Mouse (Mus musculus) bone marrow, adult 2 months (tissue): Measurements from ENCODE around the gene Elavl4.

Experiments used
- CTCF ChIP-seq: fragments of 200-500 bp; IDR thresholded peaks from 2 replicates; pipeline ENCODE4 v1.5.1; 2011; ENCODE audit warnings: low read length, control low read depth; ENCODE audit not compliant: control insufficient read depth, insufficient read depth
- POLR2A ChIP-seq: fragments of 200-500 bp; IDR thresholded peaks from 2 replicates; pipeline ENCODE4 v1.6.1; 2011; ENCODE audit warnings: low read depth, mild to moderate bottlenecking, control low read depth, low read length, borderline replicate concordance; ENCODE audit not compliant: control insufficient read depth

DNA sequence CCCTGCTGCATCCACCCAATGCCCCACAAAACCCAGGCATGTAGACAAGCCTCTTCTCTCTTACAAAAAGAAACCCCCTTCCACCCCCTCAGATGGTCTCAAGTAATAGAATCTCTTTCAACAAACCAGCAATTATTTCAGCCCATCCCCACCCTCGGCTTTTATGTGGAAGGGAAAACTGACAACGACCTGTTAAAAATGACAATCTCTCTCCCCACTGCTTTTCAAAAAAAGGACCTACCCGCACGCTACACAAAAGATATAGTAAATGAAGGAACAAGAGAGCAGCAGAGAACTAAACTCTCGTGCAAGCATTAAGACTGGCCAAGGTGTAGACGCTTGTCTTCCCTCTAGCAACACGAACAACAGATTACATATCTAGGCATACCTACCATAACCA, 64.9 kb downstream of the Elavl4 start:
- TF ChIP-seq POLR2A (no peak), CTCF (no peak)
